Mouse (Mus musculus) CD4-positive helper T cell, adult 2 months (primary cell): ENCODE data around the gene Ncmap.
"Not testable (repeated sequence)": the region's sequence is repeated elsewhere in the genome, so short reads cannot be mapped to it uniquely, and the experiment has no call there.

Experiments used
- DNase-seq: peaks from one replicate; pipeline ENCODE4 v3.0.0-alpha.2; 2012; ENCODE audit warnings: low read depth, missing footprints, low spot score

Ncmap gene

DNA sequence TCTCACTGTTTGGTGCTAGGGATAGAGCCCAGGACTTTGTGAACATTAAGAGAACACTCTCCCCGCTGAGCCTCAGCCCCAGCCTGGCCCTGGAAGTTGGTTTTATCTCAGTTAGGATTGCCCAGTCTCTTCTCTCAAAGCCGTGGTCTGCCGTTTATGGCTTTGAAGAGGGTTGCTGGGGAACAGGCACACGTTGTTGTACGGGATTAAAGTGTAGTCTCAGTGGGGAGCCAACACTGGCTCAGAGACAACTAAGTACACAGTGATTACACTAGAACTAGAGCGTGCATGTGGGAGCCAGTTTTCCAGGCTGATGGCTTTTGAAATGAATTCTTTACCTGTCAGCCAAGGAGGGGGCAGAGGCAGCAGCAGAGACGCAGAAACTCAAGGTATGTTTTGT is 3.9 kb upstream of the Ncmap start:
- DNase-seq: no peak

DNA sequence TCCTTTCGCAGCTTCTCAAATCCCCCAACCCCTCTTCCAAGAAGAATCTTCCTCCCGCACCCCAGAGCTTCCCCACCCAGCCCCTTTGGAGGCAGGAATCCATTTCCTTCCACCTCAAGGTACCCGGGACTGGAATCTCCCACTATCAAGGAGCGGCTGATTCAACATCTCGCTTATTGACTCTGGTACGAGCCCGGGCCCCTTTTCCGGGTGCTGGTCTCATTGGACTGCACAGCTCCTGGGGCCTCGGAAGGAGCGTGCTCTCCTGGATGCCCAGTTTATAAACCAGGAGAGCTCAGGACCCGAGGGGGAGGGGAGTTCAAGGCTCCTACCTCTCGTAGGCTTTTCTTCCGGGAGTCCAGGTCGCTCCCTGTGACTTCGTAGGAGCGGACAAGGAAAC is 476 bp downstream of the Ncmap start:
- no peak for DNase-seq

DNA sequence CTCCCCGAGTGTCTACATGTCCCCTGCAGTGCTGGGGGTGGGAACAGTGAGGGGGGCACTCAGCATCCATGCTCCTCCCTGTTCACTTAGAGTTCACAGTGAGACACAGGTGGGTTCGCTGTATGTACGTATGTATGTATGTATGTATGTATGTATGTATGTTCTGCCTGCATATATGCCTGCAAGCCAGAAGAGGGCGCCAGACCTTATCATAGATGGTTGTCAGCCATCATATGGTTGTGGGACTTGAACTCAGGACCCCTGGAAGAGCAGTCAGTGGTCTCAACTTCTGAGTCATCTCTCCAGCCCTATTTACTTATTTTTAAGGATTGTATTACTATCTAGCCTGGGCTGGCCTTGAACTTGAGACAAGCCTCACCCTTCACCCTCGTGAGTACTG is 1.7 kb downstream of the Ncmap start:
- DNase-seq: no peak

DNA sequence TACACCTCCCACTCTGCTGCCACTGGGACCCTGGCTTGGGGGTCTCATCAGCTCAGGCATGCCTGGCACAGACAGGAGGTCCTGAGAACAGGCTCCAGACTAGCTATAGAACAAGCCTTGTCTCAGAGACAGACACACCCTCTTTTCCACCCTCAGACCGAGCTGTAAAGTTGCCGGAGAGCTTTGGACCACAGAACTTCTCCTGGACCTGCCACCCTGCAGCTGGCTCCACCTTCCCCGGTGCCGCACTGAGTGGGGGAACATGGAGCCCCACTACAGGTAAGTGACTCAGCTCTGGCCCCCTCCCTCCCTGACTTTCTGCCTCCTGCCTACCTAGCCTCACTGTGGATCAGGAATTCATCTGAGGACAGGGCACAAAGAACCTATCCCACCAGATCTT is 2.7 kb downstream of the Ncmap start:
- no peak for DNase-seq

DNA sequence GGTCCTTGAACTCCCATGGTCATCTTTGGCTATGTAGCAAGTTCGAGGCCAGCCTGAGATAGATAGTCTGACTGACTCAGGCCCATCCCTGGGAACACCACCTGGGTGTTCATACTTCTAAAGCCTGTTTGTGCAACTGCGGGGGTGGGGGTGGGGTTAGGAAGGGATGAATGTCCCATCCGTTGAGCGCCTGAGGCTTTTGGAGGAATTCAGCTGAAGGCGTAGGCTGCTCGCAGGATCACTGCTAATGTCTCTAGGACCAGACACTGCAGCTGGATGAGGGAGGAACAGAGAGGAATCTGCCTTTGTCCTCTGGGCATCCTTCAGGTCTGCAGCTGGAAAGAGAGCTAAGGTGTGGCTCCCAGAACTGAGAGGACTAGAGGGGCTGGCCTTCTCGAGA is 3.4 kb downstream of the Ncmap start:
- no peak for DNase-seq

DNA sequence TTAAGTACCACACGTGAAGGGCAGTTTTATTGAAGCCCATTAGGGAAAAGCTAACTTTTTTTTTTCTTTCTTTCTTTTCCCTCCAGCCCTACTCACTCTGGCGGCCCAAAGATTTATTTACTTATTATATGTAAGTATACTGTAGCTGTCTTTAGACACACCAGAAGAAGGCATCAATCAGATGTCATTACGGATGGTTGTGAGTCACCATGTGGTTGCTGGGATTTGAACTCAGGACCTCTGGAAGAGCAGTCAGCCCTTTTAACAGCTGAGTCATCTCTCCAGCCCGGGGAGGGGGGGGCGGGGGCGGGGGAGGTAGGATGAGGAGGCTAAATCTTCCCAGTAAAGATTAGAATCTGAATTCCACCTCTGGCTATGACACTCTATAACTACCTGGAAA is 4.6 kb downstream of the Ncmap start:
- DNase-seq: no peak

- DNase-seq: no peak
Measured at GRCm38 (mm10) chr4:135392801-135393200, 5.2 kb downstream of the Ncmap start.

GRCm38 (mm10) chr4:135391014-135391413 is 7.0 kb downstream of the Ncmap start:
- DNase-seq: peak; percentile 30

DNA sequence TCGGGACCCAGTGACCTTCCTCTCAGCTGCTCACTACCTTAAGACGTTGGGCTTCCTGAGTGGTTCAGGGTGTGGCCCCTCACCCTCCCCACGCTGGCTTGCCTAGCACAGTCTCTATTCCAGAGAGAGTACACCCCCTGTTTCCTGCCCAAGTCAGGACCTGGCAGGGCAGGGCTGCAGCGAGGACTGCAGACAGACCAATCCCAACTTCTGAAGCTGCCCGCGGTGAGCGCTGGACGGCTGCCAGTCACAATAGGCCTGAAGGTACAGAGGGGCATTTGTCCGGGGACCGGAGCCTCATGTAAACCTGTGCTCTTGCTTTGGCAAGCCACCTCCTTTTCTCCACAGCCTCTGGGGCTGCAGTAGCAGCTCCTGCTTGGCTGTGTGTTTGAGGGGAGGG is 12.4 kb downstream of the Ncmap start:
- DNase-seq: no peak

GRCm38 (mm10) chr4:135382316-135382715 is 15.7 kb downstream of the Ncmap start:
- peak; percentile 81 for DNase-seq

DNA sequence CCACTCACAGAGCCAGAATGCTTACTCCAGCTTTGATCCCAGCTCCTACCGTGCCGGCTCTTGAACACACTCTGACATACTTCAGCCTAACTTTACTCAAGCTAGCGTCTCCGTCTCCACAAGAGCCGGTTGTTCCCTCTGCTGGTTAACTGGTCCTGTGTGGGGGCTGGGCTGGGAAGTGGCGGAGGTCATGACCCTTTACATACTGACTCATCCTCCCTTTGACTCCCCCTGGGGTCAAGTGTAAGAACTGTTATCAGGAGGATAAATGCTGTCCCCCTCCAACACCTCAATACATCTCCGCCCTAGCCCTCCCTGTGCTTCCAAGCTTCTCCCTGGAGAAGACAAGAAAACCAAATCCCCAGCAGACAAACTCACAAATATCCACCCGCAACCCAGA is 16.7 kb downstream of the Ncmap start:
- no peak for DNase-seq

- no peak for DNase-seq
Measured at GRCm38 (mm10) chr4:135377241-135377640, 20.8 kb downstream of the Ncmap start.

DNA sequence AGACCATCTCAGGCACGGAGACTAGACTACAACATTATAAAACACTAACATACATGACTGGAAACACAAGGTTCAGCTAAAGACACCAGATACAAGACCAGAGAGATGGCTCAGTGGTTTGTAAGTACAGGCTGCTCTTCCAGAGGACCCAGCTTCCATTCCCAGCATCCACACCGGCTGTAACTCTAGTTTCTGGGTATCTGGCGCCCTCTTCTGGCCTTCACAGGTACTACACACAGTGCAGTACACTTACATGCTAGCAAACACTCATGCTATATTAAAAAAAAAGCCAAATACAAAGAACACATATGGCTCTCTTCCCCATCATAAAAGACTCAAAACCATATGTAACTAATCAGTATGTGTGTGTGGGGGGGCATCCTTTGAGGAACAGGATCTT is 22.6 kb downstream of the Ncmap start:
- no peak for DNase-seq

DNA sequence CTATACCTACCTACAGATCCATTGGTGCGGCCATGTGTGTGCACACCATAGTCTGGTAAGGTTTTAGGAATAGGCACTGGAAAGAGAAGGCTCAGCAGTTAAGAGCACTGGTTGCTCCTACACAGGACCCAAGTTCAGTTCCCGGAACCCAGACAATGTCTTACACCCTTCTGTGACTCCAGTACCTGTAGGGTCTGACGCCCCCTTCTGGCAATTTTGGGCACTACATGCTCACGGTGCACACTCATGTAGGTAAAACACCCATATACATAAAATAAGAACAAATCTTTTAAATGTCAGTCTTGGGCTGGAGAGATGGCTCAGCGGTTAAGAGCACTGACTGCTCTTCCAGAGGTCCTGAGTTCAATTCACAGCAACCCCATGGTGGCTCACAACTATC is 24.7 kb downstream of the Ncmap start:
- DNase-seq: no peak

- DNase-seq: no peak
Measured at GRCm38 (mm10) chr4:135370372-135370771, 27.7 kb downstream of the Ncmap start.

DNA sequence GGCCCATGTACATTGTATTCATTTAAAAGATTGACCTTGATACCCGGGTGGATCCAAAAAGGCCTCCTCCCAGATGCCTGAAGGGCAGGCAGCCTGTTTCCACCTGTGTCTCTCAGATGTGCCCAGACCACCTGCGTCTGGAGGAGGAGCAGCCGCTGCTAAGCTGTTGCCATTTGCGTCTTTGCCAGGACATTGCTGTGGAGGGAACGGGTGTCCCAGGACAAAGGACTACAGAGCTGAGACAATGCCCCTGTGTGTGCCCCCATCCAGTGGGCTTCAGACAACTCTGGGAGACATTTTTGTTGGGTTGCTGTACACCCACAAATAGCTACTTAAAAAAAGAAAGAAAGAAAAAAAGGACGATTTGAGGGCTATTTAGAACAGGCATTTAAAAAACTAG is 35.2 kb downstream of the Ncmap start:
- DNase-seq: no peak

- no peak for DNase-seq
Measured at GRCm38 (mm10) chr4:135361722-135362121, 36.3 kb downstream of the Ncmap start.

DNA sequence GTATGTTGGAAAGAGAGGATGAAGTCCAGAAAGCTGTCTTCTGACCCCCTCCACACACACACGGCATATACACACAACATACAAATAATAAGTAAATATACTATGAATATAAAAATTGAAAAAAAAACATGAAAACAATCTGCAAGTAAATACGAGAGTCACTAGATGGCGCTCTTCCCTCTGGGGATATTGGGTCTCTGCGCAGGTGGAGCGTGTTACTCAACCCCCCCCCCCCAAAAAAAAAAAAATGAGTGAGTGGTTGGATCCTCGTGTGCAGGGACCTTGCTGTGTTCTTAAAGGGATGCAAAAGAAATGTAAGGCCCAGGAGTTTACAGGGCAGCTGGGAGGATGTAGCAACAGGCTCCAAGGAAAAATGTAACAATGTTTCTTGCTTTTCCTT is 39.3 kb downstream of the Ncmap start:
- peak; percentile 84 for DNase-seq

DNA sequence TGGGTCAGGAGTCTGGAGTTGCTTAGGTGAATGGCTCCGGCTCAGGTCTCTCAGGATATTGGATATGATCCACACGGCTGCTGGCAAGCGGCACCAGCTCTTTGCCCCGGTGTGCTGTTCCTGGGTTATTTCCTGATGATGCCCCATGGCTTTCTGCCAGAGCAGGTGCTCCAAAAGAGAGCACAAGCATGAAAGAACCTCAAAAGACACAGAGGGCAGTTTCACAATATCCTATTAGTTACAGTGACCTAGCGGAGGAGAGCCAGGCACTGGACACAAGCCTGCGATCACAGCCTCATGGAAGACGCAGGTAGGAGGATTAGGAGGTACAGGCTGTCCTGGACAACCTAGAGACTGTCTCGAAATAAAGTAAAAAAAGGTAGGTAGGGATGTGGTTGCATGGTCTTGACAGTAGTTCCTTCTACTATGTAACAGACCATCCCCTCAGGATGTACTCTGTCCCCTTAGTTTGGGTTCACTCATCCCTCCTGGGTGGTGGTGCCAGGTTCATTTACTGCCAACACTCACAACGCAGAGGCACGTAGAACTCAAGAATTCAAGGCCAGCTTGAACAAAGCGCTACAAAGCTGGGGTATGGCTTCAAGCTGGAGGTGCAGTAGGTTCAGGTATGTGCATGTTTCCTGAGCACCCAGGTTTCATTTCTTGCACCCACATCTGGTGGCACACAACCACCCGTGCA is 40.7 kb downstream of the Ncmap start:
- DNase-seq: no peak

DNA sequence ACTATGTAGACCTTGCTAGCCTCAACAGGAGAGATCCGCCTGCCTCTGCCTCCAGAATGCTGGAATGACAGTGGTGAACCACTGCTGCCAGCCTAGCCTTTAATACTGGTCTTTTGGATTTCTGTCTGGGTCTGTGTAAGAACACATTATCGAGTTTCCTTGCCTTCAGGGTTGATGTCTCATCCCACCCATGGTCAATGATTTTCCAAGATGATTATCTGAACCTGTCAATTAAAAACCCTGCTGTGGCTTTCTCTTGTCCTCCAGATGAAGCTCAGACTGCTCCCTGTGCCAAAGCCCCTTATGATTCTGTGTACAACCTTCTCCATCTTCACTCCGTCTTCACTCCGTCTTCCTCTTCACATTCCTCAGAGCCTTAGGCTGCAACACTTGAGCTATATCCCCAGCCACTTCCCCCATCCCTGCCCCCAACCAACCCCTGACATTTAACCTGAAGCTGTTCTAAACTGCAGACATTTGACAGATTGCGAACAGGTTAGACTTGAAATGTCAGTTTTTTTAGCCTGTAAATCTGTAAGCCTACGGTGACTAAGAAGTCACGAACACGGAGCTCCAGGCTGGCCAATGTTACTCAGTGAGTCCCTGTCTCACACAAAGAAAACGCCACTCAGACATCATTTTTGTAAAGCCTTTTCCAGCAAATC is 42.0 kb downstream of the Ncmap start:
- DNase-seq: no peak

DNA sequence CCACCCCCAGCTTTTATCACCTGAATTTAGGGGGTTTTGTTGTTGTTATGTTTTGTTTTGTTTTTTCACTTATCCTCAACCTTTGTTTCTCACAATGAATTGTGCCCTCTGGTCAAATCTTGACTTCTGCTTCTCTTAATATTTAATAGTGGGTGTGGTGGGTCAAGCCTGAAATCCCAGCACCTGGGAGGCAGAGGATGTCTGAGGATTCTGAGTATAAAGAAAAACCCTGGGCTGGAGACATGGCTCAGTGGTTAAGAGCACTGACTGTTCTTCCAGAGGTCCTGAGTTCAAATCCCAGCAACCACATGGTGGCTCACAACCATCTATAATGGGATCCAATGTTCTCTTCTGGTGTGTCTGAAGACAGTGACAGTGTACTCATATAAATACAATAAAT is 43.3 kb downstream of the Ncmap start:
- not testable (repeated sequence) for DNase-seq

GRCm38 (mm10) chr4:135353794-135354450 is 44.1 kb downstream of the Ncmap start:
- peak; percentile 51 for DNase-seq
